Mouse (Mus musculus) C2C12 (cell line): ENCODE data around the gene Gm21818.
"Not testable (repeated sequence)": the region's sequence is repeated elsewhere in the genome, so short reads cannot be mapped to it uniquely, and the experiment has no call there.

ENCODE experiments used
- CTCF ChIP-seq: IDR thresholded peaks from one replicate; pipeline ENCODE4 v1.5.1; 2011; ENCODE audit not compliant: control insufficient read depth, insufficient read depth, insufficient read length
- FOSL1 ChIP-seq: IDR thresholded peaks from one replicate; pipeline ENCODE4 v1.8.0; 2011; ENCODE audit warnings: mild to moderate bottlenecking, low read length; ENCODE audit not compliant: poor library complexity, insufficient read depth, severe bottlenecking
- MAX ChIP-seq: IDR thresholded peaks from one replicate; pipeline ENCODE4 v1.6.1; 2011; ENCODE audit warnings: mild to moderate bottlenecking, control low read depth
- MYOD1 ChIP-seq: IDR thresholded peaks from one replicate; pipeline ENCODE4 v1.6.1; 2011; ENCODE audit warnings: low read depth; ENCODE audit not compliant: control insufficient read depth, insufficient read length
- MYOG ChIP-seq: IDR thresholded peaks from one replicate; pipeline ENCODE4 v1.6.1; 2011; ENCODE audit not compliant: control insufficient read depth, insufficient read length; ENCODE audit errors: extremely low read depth
- USF1 ChIP-seq: IDR thresholded peaks from one replicate; pipeline ENCODE4 v1.6.1; 2011; ENCODE audit warnings: low read depth, mild to moderate bottlenecking, control low read depth, moderate library complexity

DNA sequence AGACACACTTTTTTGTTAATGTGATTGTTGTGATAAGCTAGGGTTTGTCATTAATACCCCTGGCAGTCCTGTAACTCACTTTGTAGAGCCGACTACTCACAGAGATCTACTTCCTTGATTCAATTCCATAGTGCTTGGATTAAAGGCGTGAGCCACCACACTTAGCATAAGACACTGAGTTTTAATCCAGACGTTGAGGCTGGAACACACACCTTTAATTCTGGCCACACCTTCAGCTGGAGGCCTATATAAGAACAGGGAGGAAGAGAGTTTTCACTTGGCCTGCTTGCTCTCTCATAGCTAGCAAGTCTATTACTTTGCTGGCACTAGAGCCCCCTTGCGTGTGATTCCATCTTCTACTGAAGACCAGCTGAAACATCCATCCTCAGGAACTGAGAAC lies at the start of gene Gm21818:
- TF ChIP-seq CTCF, MYOD1, MAX, USF1, MYOG, FOSL1: not testable (repeated sequence)
